Mouse (Mus musculus) kidney, postnatal 14 days (tissue): Measurements from ENCODE around the gene Inpp5k.

Source experiments
- DNase-seq: peaks from one replicate; pipeline ENCODE4 v3.0.0; 2022; ENCODE audit warnings: mixed read lengths

Gene Inpp5k

GRCm38 (mm10) chr11:75654471-75655390 is 23.9 kb downstream of the Inpp5k start:
- peak; percentile 26 for DNase-seq

- DNase-seq = peak; percentile 89
Measured at GRCm38 (mm10) chr11:75655621-75656545, 25.1 kb downstream of the Inpp5k start.

DNA sequence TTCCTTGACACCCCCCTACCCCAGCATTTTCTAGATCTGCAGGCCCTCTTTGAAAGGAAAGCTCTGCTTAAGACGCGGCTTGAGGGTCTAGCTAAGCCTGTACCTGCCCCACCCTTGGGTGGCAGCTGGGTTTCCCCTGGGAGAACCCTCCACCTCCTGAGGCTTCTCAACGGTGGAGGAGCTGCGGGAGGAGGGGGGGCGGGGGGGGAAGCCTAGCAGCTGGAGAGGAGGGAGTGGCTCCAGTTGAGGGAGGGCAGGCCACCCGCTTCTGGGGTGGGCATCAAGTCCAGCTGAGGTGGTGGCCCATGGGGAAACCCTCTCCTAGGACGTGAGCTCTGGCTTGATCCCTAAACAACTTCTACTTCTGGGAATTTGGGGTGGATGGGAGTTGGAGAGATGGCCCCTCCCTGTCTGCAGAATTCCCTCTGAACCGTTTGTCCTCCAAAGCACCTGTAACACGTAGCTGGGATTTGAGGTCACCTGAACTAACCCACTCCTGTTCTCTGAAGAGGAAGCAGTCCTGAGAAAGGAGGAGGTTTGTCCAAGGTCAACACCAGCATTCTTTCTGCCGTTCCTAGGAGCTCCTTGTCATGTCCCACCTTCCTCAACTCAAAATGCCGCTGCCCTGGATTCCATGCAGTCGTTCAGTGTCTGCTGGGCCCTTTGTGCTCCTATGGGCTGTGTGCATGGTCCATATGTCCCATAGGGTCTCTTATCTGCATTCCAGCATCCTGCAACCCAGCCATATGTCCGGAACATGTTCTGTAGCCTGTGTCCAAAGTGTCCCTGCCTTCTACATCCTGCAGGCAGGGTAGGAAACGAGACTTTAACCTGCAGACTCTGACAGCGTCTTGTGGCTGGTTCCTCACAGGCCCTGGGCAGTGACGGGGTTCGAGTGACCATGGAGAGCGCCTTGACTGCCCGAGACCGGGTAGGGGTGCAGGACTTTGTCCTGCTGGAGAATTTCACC is 26.1 kb downstream of the Inpp5k start:
- peak; percentile 24 for DNase-seq

- DNase-seq = no peak
Measured at GRCm38 (mm10) chr11:75657841-75658240, 27.1 kb downstream of the Inpp5k start.

GRCm38 (mm10) chr11:75658311-75658710 is 27.5 kb downstream of the Inpp5k start:
- DNase-seq = no peak

- DNase-seq = no peak
Measured at GRCm38 (mm10) chr11:75658996-75659750, 28.4 kb downstream of the Inpp5k start.

- no peak for DNase-seq
Measured at GRCm38 (mm10) chr11:75660081-75660590, 29.3 kb downstream of the Inpp5k start.

GRCm38 (mm10) chr11:75660941-75661800 is 30.4 kb downstream of the Inpp5k start:
- no peak for DNase-seq

DNA sequence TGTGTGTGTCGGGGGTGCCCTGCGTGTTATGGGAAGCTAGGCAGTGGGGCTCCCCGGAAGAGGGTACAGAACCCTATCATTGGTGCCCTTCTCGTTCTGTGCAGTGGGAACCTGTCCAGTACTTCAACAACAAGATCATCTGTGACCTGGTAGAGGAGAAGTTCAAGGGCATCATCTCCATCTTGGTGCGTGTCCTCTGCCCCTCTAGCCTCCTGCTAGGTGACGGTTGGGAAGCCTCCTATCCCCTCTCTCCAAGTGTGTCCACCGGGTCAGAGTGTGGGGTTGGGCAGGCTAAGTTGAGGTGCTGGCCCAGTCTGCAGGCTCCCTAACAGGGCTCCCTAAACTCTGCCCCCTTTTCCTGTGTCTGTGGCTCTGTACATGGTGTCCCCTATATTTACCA is 31.3 kb downstream of the Inpp5k start:
- no peak for DNase-seq

- no peak for DNase-seq
Measured at GRCm38 (mm10) chr11:75666296-75666695, 35.5 kb downstream of the Inpp5k start.

DNA sequence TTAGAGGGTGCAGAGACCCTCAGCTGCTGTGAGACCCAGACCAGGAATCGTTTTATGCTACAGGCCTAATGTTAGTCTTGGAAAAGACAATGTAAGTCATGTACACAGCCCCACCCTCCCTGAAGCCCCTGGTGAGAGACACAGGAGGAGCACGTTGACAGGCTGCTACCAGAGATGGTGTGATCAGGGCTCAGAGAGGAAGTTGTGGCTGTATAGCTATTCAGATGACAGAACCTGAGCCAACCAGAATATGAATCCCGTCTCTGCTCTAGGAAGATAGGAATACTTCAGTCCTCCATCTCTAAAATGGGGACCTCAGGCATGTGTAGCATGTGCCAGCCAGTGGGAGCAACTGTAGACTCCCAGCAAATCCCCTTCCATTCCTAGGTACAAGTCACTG is 37.8 kb downstream of the Inpp5k start:
- DNase-seq = no peak

DNA sequence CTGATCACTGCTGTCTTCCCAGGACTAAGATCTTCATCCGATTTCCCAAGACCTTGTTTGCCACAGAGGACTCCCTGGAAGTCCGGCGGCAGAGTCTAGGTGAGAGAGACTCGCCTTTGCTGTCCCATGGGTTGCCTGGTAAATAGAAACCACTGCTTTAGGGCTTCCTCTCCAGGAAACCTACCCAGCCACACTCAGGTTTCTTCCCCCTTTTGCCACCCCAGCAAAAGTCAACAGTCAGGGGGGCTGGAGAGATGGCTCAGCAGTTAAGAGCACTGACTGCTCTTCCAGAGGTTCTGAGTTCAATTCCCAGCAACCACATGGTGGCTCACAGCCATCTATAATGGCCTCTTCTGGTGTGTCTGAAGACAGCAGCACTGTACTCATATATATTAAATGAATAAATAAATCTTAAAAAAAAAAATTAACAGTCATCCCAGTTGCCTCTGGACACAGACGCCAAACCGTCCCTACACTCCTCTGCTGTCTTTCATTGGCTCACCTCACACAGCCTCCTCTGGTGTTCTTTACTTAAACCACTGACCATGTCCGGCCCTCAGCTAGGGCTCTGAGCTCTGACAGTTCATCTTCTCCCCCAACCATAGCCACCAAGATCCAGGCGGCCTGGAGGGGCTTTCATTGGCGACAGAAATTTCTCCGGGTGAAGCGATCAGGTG is 38.5 kb downstream of the Inpp5k start:
- no peak for DNase-seq

DNA sequence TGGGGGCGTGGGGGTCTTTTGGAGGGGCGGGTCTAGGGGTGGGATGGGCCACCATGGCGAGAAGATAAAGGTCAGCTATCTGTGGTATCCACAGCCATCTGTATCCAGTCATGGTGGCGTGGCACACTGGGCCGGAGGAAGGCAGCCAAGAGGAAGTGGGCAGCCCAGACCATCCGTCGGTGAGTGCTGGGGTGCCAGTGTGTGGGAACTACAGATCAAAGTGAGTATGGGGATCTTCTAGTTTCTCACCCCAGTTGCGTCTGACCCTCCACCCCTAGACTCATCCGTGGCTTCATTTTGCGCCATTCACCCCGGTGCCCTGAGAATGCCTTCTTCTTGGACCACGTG is 39.0 kb downstream of the Inpp5k start:
- no peak for DNase-seq

GRCm38 (mm10) chr11:75671426-75672180 is 40.8 kb downstream of the Inpp5k start:
- DNase-seq = no peak

DNA sequence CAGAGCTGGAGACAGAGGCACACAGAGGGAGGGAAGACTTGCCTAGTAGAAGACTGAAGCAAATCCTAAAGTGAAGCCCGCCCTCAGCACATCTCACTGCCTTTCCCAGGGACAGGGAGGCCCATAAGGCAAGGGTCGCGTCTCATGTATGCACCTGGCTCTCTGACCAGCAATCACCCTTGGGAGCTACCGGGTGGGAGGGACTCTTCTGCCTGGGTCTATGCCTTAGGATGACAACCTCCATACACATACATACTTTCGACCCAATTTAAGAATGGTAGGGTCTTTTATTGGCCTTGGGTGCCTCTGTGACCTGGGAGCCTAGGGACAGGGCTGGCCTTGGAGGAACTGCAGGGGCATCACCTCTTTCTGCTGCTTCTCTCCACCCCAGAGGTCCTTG is 42.6 kb downstream of the Inpp5k start:
- no peak for DNase-seq

DNA sequence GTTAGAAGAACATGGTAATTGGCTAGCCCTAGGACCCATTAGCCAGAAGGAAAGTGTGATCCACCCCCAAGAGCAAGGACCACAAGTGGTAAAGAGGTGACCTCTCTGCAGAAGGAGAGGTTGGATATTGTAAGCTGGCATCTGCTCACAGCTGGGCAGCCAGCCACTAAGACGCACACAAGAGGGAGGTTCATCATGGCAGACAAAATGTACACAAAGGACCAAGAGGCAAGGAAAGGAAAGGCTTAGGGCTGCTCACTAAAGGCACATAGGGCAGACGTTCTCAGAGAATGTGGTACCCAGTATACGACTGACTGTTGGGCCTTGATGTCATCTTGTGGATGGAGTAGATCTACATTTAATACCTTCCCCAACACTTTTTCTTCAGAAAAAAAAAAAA is 44.1 kb downstream of the Inpp5k start:
- DNase-seq = no peak

DNA sequence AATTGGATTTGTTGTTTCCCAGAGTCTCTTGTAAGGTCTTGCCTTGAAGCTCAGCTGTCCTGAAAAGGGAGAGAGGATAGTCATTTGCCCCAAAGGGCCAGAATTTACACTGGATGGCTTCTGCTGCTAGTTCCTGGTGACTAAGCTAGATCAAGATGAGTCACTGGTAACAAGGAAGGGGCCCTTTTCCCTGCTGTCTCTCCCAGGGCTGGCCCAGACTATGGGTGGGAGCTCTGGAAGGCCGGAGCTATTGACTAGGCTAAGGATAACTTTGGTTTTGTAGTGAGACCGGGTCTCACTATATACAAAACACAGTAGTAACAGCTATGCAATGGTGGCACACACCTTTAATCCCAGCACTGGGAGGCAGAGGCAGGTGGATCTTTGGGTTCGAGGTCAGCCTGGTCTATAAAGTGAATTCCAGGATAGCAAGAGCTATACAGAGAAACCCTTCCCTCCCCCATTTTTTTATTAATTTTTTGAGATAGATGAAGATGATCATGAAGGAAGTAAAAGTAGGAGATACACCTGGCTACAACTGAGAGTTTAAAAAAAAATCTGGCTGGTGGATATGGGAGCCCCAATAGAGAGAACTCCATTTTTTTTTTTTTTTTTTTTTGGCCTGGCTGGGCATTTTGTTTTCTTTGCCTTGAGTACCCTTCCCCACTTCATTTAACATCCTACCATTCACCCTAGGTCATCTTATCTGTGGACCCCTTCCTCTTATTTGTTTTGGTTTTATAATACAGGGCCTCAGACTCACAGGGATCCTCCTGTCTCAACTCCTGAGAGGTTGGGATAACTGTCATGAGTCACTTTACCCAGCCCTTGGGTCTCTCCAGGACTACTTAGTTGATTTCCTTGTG is 47.3 kb downstream of the Inpp5k start:
- DNase-seq = no peak
